Mouse (Mus musculus): Measurements from ENCODE around the gene Krt81. TPM values are rescaled to one million over a fixed set of nuclear protein-coding genes. Genes with fewer than 3 reads are reported as not detected.

The Krt81 gene
- not detected for total RNA-seq (2023)

GRCm38 (mm10) chr15:101463651-101464050, at the start of gene Krt81:
Gene Krt81, minus strand, starts transcription at chr15:101463751.

GRCm38 (mm10) chr15:101491431-101491830, 27.9 kb upstream of the Krt81 start, which contains the start of gene Krt83:
Gene Krt83, minus strand, starts transcription at chr15:101491512.

GRCm38 (mm10) chr15:101472952-101473528, 9.5 kb upstream of the Krt81 start, which contains the start of gene Krt86:
Gene Krt86, plus strand, starts transcription at chr15:101473478.

GRCm38 (mm10) chr15:101447444-101447843, 16.1 kb downstream of the Krt81 start, which contains the start of gene Krt88:
Gene Krt88, plus strand, starts transcription at chr15:101447744.

GRCm38 (mm10) chr15:101438555-101438954, 25.0 kb downstream of the Krt81 start, which contains the start of gene Krt87:
Gene Krt87, minus strand, starts transcription at chr15:101438804.

GRCm38 (mm10) chr15:101410775-101411174, 52.8 kb downstream of the Krt81 start, which contains the start of gene Krt7:
Gene Krt7, plus strand, starts transcription at chr15:101411043.

Other genes with a start within 250 kb of the Krt81 start
- gene Grasp, start 239.6 kb downstream of the Krt81 start, total RNA-seq (2023), result 1 to 10 TPM; 5.5 to 5.7 TPM
- gene Nr4a1, start 209.5 kb downstream of the Krt81 start, total RNA-seq (2023), result 10 to 100 TPM; 69.2 to 71.1 TPM
- gene Atg101, start 179.5 kb downstream of the Krt81 start, total RNA-seq (2023), result 10 to 100 TPM; 54.3 to 69.0 TPM
- gene 6030408B16Rik, start 170.5 kb downstream of the Krt81 start, total RNA-seq (2023), result 1 to 10 TPM in 1 of 2 experiments, under 1 TPM in 1; 0.50 to 1.1 TPM
- not detected for gene Krt80, start 93.6 kb downstream of the Krt81 start, total RNA-seq (2023)
- gene Krt7, start 52.7 kb downstream of the Krt81 start, total RNA-seq (2023), result not detected
- not detected for gene Krt87, start 24.9 kb downstream of the Krt81 start, total RNA-seq (2023)
- gene Krt88, start 16.0 kb downstream of the Krt81 start, total RNA-seq (2023), result not detected
- gene Krt86, start 9.7 kb upstream of the Krt81 start, total RNA-seq (2023), result not detected
- gene Krt83, start 27.8 kb upstream of the Krt81 start, total RNA-seq (2023), result under 1 TPM; 0.55 to 0.95 TPM
- not detected for gene Gm49425, start 53.5 kb upstream of the Krt81 start, total RNA-seq (2023)
- not detected for gene Krt84, start 69.1 kb upstream of the Krt81 start, total RNA-seq (2023)
- not detected for gene Krt82, start 86.9 kb upstream of the Krt81 start, total RNA-seq (2023)
- gene Krt90, start 99.2 kb upstream of the Krt81 start, total RNA-seq (2023), result not detected
- gene Krt75, start 110.2 kb upstream of the Krt81 start, total RNA-seq (2023), result not detected
- gene Gm5414, start 164.4 kb upstream of the Krt81 start, total RNA-seq (2023), result not detected
- gene Gm5478, start 183.6 kb upstream of the Krt81 start, total RNA-seq (2023), result not detected
- not detected for gene Krt6b, start 216.5 kb upstream of the Krt81 start, total RNA-seq (2023)
- not detected for gene Krt6a, start 230.6 kb upstream of the Krt81 start, total RNA-seq (2023)
- not detected for gene Krt5, start 249.1 kb upstream of the Krt81 start, total RNA-seq (2023)

All from T-cell, adult 66 days (primary cell).